In the genomic region with DNA sequence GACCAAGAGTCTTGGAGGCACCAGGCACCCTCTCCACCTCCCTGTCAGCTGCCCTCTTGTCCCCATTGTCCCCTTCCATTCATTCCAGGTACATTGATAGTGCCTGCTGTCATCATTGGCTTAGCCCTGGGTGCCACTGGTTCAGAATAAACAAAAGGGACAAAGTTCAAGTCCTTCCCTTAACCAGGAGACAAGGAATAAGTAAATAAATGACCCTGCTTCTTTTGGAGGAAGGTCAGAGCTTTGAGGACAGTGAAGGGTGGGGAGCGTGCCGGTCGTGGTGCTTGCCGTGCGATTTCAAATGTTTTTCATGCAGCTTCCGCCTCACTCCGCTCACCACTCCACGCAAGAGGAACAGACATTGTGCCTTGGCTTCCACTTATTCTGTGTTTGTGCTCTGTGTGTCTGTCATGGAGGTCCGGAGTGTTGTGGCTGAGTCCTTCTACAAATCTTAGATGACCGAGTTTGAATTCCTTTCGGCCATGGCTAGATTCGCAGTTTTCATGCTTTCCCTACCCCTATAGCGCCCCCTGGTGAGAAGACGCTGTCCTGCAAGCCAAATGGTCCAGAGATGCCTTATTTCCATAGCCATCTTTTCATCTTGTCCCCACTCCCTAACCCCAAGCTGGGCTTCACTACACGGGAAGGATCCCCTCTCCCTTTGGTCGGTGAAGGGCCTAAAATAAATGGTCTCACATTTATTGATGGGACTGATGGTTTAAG, we compare ENCODE assay signal across 7 mouse cellular contexts. TPM values are rescaled to one million over a fixed set of nuclear protein-coding genes. Genes with fewer than 3 reads are reported as not detected.
A peak's percentile ranks its signal among the peaks of the same experiment; 100 is the strongest.
DNase-seq lines count a peak whose midpoint lies in the region; TF ChIP-seq lines count a peak whose summit lies in the region.

No protein-coding gene starts in this region.

- peak; percentile 84; the same call in 1 of the 2 replicates for TF ChIP-seq CTCF in spleen, adult 2 months (IDR thresholded peaks at IDR 0.05; ENCODE audit: extremely low read depth, insufficient read depth, insufficient read length, insufficient replicate concordance)

- H3K27me3 ChIP-seq in spleen, adult 2 months (ENCODE audit: control insufficient read depth, insufficient read depth, low read length): no peaks in the 10 kb centered on the region

- no peak overlapping the region for H3K4me3 ChIP-seq in spleen, adult 2 months (ENCODE audit: extremely low read depth, insufficient read depth, insufficient read length)

- H3K4me1 ChIP-seq in spleen, adult 2 months (ENCODE audit: control insufficient read depth, insufficient read depth, insufficient read length): peaks cover 4% of the 10 kb centered on the region; the same call in 1 of the 2 replicates

- no peak overlapping the region for H3K27ac ChIP-seq in spleen, adult 2 months (ENCODE audit: insufficient read depth, low read length)

- TF ChIP-seq POLR2A in spleen, adult 2 months (IDR thresholded peaks at IDR 0.05; ENCODE audit: low read depth, low read length): no peak

- DNase-seq in Muller cell, postnatal 12 days (ENCODE audit: inconsistent ontology term): peak; percentile 46
- DNase-seq in c-Kit-negative CD71-positive TER-119-positive erythroid progenitor cells, embryonic 14.5 days (ENCODE audit: low read depth, low spot score): peak; percentile 78
- DNase-seq in forelimb bud, embryonic 11.5 days (ENCODE audit: low read depth, low spot score): peak; percentile 75
- peak; percentile 92 for DNase-seq in heart, postnatal 4 days
- peak; percentile 82 to 97 for DNase-seq in layer of hippocampus, postnatal 25 days (ENCODE audit: extremely low spot score in 1 of 2, low spot score in 1 of 2)
- peak; percentile 53 to 87 for DNase-seq in lung, postnatal 4 days
- DNase-seq in spleen, adult 2 months (ENCODE audit: low read depth in 1 of 2, low spot score in 2 of 2): peak; percentile 42 to 76

- no peaks in the 10 kb centered on the region for H3K36me3 ChIP-seq in spleen, adult 2 months (ENCODE audit: control insufficient read depth, insufficient read depth, low read length)

- WGBS in spleen, adult 2 months: 40% methylated on average over 16 of the region's 16 CpGs

RNA-seq across cellular contexts. Expression of gene Bloc1s4, which starts 6.2 kb away (rescaled TPM):
- 10 to 100 TPM; 11.6 to 13.7 TPM for total RNA-seq in heart, postnatal 4 days (2021)
- 10 to 100 TPM; 25.2 to 26.1 TPM for total RNA-seq in layer of hippocampus, postnatal 25 days (2021)
- polyA plus RNA-seq in spleen, adult 2 months (2012; rRNA removed): 20.5 and 35.5 TPM in 2 replicates

RNA-seq across cellular contexts. Expression of gene D5Ertd579e, which starts 46.5 kb away (rescaled TPM):
- total RNA-seq in heart, postnatal 4 days (2021): 100 to 1,000 TPM; 101 to 105 TPM
- total RNA-seq in layer of hippocampus, postnatal 25 days (2021): 100 to 1,000 TPM in 1 of 2 experiments, 10 to 100 TPM in 1; 87.8 to 107 TPM
- 12.2 and 14.4 TPM in 2 replicates for polyA plus RNA-seq in spleen, adult 2 months (2012; rRNA removed)

RNA-seq across cellular contexts. Expression of gene Mrfap1, which starts 54.3 kb away (rescaled TPM):
- total RNA-seq in heart, postnatal 4 days (2021): 100 to 1,000 TPM; 306 to 323 TPM
- total RNA-seq in layer of hippocampus, postnatal 25 days (2021): 100 to 1,000 TPM; 569 to 617 TPM
- polyA plus RNA-seq in spleen, adult 2 months (2012; rRNA removed): 47.5 and 74.2 TPM in 2 replicates
